Mouse (Mus musculus): Measurements from ENCODE around the gene Olfr544. TPM values are rescaled to one million over a fixed set of nuclear protein-coding genes. Genes with fewer than 3 reads are reported as not detected.

Olfr544 gene
- polyA plus RNA-seq (2012; fragmentation: generic; extraction: Trizol) = not detected

GRCm38 (mm10) chr7:102488161-102488560 is at the start of gene Olfr544:
Gene Olfr544, minus strand, starts transcription at chr7:102488313.
- no peak within 1 kb of the TSS for H3K4me2 ChIP-seq (ENCODE audit: low read depth)
- H3K4me3 ChIP-seq = no peak within 1 kb of the TSS
- H3K27me3 ChIP-seq (ENCODE audit: control insufficient read depth, insufficient read depth, insufficient read length) = no peaks in the 10 kb centered on the region
- TF ChIP-seq MYOD1 (IDR thresholded peaks at IDR 0.05; ENCODE audit: control insufficient read depth in 1 of 3, insufficient read length in 2 of 3, low read depth in 2 of 3) (no peak), CEBPB (IDR thresholded peaks at IDR 0.05; ENCODE audit: insufficient read depth, poor library complexity, severe bottlenecking) (no peak), MYOG (IDR thresholded peaks at IDR 0.05; ENCODE audit: control insufficient read depth in 1 of 3, insufficient read depth in 1 of 3, insufficient read length in 2 of 3, low read depth in 2 of 3) (no peak), MAX (IDR thresholded peaks at IDR 0.05; ENCODE audit: low read depth) (no peak), TCF12 (IDR thresholded peaks at IDR 0.05; ENCODE audit: insufficient read depth, poor library complexity, severe bottlenecking) (no peak), REST (IDR thresholded peaks at IDR 0.05; ENCODE audit: insufficient read depth, insufficient read length) (no peak), TCF3 (IDR thresholded peaks at IDR 0.05; ENCODE audit: insufficient read length, low read depth) (no peak)
- no peak within 1 kb of the TSS for H3ac ChIP-seq (ENCODE audit: control insufficient read depth, insufficient read length)
- no peaks in the 10 kb centered on the region for H3K79me2 ChIP-seq (ENCODE audit: control insufficient read depth, insufficient read depth)
- no peaks in the 10 kb centered on the region for H3K36me3 ChIP-seq (ENCODE audit: control insufficient read depth, insufficient read depth)

GRCm38 (mm10) chr7:102534449-102534848 is 46.3 kb upstream of the Olfr544 start, which contains the start of gene Olfr547:
Gene Olfr547, plus strand, starts transcription at chr7:102534749.
- Histone ChIP-seq H3K79me2 (ENCODE audit: control insufficient read depth, insufficient read depth) (no peaks in the 10 kb centered on the region), H3K36me3 (ENCODE audit: control insufficient read depth, insufficient read depth) (no peaks in the 10 kb centered on the region), H3ac (ENCODE audit: control insufficient read depth, insufficient read length) (no peak within 1 kb of the TSS), H3K27me3 (ENCODE audit: control insufficient read depth, insufficient read depth, insufficient read length) (no peaks in the 10 kb centered on the region), H3K4me3 (no peak within 1 kb of the TSS), H3K4me2 (ENCODE audit: low read depth) (no peak within 1 kb of the TSS)
- TF ChIP-seq MAX (IDR thresholded peaks at IDR 0.05; ENCODE audit: low read depth) = no peak
- TF ChIP-seq TCF3 (IDR thresholded peaks at IDR 0.05; ENCODE audit: insufficient read length, low read depth) = no peak
- TF ChIP-seq CEBPB (IDR thresholded peaks at IDR 0.05; ENCODE audit: insufficient read depth, poor library complexity, severe bottlenecking) = no peak
- no peak for TF ChIP-seq MYOG (IDR thresholded peaks at IDR 0.05; ENCODE audit: control insufficient read depth in 1 of 3, insufficient read depth in 1 of 3, insufficient read length in 2 of 3, low read depth in 2 of 3)
- no peak for TF ChIP-seq POLR2A (IDR thresholded peaks at IDR 0.05; ENCODE audit: insufficient read length, low read depth)
- TF ChIP-seq POLR2AphosphoS2 (IDR thresholded peaks at IDR 0.05; ENCODE audit: insufficient read length, low read depth) = no peak
- no peak for TF ChIP-seq REST (IDR thresholded peaks at IDR 0.05; ENCODE audit: insufficient read depth, insufficient read length)
- no peak for TF ChIP-seq TCF12 (IDR thresholded peaks at IDR 0.05; ENCODE audit: insufficient read depth, poor library complexity, severe bottlenecking)
- no peak for TF ChIP-seq USF1 (IDR thresholded peaks at IDR 0.05; ENCODE audit: low read depth)
- TF ChIP-seq SRF (IDR thresholded peaks at IDR 0.05; ENCODE audit: control insufficient read depth, insufficient read length, low read depth) = no peak
- TF ChIP-seq MYOD1 (IDR thresholded peaks at IDR 0.05; ENCODE audit: control insufficient read depth in 1 of 3, insufficient read length in 2 of 3, low read depth in 2 of 3) = no peak
- TF ChIP-seq E2F4 (IDR thresholded peaks at IDR 0.05; ENCODE audit: insufficient read depth) = no peak

GRCm38 (mm10) chr7:102529052-102529451 is 40.9 kb upstream of the Olfr544 start:
- no peak for TF ChIP-seq MYOG (IDR thresholded peaks at IDR 0.05; ENCODE audit: control insufficient read depth in 1 of 3, insufficient read depth in 1 of 3, insufficient read length in 2 of 3, low read depth in 2 of 3)
- TF ChIP-seq POLR2AphosphoS2 (IDR thresholded peaks at IDR 0.05; ENCODE audit: insufficient read length, low read depth) = no peak
- TF ChIP-seq MAX (IDR thresholded peaks at IDR 0.05; ENCODE audit: low read depth) = no peak
- TF ChIP-seq REST (IDR thresholded peaks at IDR 0.05; ENCODE audit: insufficient read depth, insufficient read length) = no peak
- TF ChIP-seq SRF (IDR thresholded peaks at IDR 0.05; ENCODE audit: control insufficient read depth, insufficient read length, low read depth) = no peak
- no peak for TF ChIP-seq USF1 (IDR thresholded peaks at IDR 0.05; ENCODE audit: low read depth)
- TF ChIP-seq TCF3 (IDR thresholded peaks at IDR 0.05; ENCODE audit: insufficient read length, low read depth) = no peak
- no peak for TF ChIP-seq MYOD1 (IDR thresholded peaks at IDR 0.05; ENCODE audit: control insufficient read depth in 1 of 3, insufficient read length in 2 of 3, low read depth in 2 of 3)
- no peak for TF ChIP-seq TCF12 (IDR thresholded peaks at IDR 0.05; ENCODE audit: insufficient read depth, poor library complexity, severe bottlenecking)
- no peak for TF ChIP-seq CEBPB (IDR thresholded peaks at IDR 0.05; ENCODE audit: insufficient read depth, poor library complexity, severe bottlenecking)
- no peak overlapping the region for H3K4me3 ChIP-seq
- H3ac ChIP-seq (ENCODE audit: control insufficient read depth, insufficient read length) = no peak overlapping the region
- no peaks in the 10 kb centered on the region for H3K27me3 ChIP-seq (ENCODE audit: control insufficient read depth, insufficient read depth, insufficient read length)
- no peak overlapping the region for H3K4me2 ChIP-seq (ENCODE audit: low read depth)
- no peaks in the 10 kb centered on the region for H3K36me3 ChIP-seq (ENCODE audit: control insufficient read depth, insufficient read depth)
- H3K79me2 ChIP-seq (ENCODE audit: control insufficient read depth, insufficient read depth) = no peaks in the 10 kb centered on the region

GRCm38 (mm10) chr7:102517051-102517335 is 28.9 kb upstream of the Olfr544 start:
- no peak for TF ChIP-seq POLR2AphosphoS2 (IDR thresholded peaks at IDR 0.05; ENCODE audit: insufficient read length, low read depth)
- TF ChIP-seq MYOD1 (IDR thresholded peaks at IDR 0.05; ENCODE audit: control insufficient read depth in 1 of 3, insufficient read length in 2 of 3, low read depth in 2 of 3) = no peak
- no peak for TF ChIP-seq USF1 (IDR thresholded peaks at IDR 0.05; ENCODE audit: low read depth)
- TF ChIP-seq E2F4 (IDR thresholded peaks at IDR 0.05; ENCODE audit: insufficient read depth) = no peak
- TF ChIP-seq POLR2A (IDR thresholded peaks at IDR 0.05; ENCODE audit: insufficient read length, low read depth) = no peak
- no peak for TF ChIP-seq SRF (IDR thresholded peaks at IDR 0.05; ENCODE audit: control insufficient read depth, insufficient read length, low read depth)
- no peak for TF ChIP-seq CEBPB (IDR thresholded peaks at IDR 0.05; ENCODE audit: insufficient read depth, poor library complexity, severe bottlenecking)
- no peak for TF ChIP-seq REST (IDR thresholded peaks at IDR 0.05; ENCODE audit: insufficient read depth, insufficient read length)
- TF ChIP-seq TCF12 (IDR thresholded peaks at IDR 0.05; ENCODE audit: insufficient read depth, poor library complexity, severe bottlenecking) = no peak

More at GRCm38 (mm10) chr7:102517051-102517335, 28.9 kb upstream of the Olfr544 start:
- Histone ChIP-seq H3ac (ENCODE audit: control insufficient read depth, insufficient read length) (no peak overlapping the region), H3K27me3 (ENCODE audit: control insufficient read depth, insufficient read depth, insufficient read length) (peaks cover 3% of the 10 kb centered on the region), H3K36me3 (ENCODE audit: control insufficient read depth, insufficient read depth) (no peaks in the 10 kb centered on the region), H3K4me3 (no peak overlapping the region), H3K4me2 (ENCODE audit: low read depth) (no peak overlapping the region), H3K79me2 (ENCODE audit: control insufficient read depth, insufficient read depth) (no peaks in the 10 kb centered on the region)
